Mouse (Mus musculus) midbrain, embryonic 12.5 days (tissue): ENCODE results near the gene Gm11541. TPM values are rescaled to one million over a fixed set of nuclear protein-coding genes. Genes with fewer than 3 reads are reported as not detected.
"Not testable (repeated sequence)": the region's sequence is repeated elsewhere in the genome, so short reads cannot be mapped to it uniquely, and the experiment has no call there.

Experiments used
- ATAC-seq: fragments of 200-750 bp; cut with Nextera tagmentation; 2 replicates; pipeline ENCODE4 v1.8.0; 2017; ENCODE audit warnings: low read depth, moderate TSS enrichment, moderate library complexity; ENCODE audit not compliant: low FRiP score
- H3K27ac ChIP-seq: fragments of 300-500 bp; sonication (generic); replicated peaks from 2 replicates; pipeline ENCODE4 v1.5.1; 2016; ENCODE audit warnings: mild to moderate bottlenecking
- H3K27me3 ChIP-seq: fragments of 300-500 bp; sonication (generic); 2 replicates; pipeline ENCODE4 v1.6.1; 2016; ENCODE audit warnings: mild to moderate bottlenecking
- H3K36me3 ChIP-seq: fragments of 300-500 bp; sonication (generic); 2 replicates; pipeline ENCODE4 v1.6.1; 2016
- H3K4me1 ChIP-seq: fragments of 300-500 bp; sonication (generic); 2 replicates; pipeline ENCODE4 v1.6.1; 2016
- H3K4me2 ChIP-seq: fragments of 300-500 bp; sonication (generic); replicated peaks from 2 replicates; pipeline ENCODE4 v1.6.1; 2016; ENCODE audit warnings: mild to moderate bottlenecking, moderate library complexity
- H3K4me3 ChIP-seq: fragments of 300-500 bp; sonication (generic); 2 replicates; pipeline ENCODE4 v1.5.1; 2016; ENCODE audit warnings: mild to moderate bottlenecking
- H3K9ac ChIP-seq: fragments of 300-500 bp; sonication (generic); replicated peaks from 2 replicates; pipeline ENCODE4 v1.6.1; 2016; ENCODE audit warnings: mild to moderate bottlenecking, moderate library complexity
- H3K9me3 ChIP-seq: fragments of 300-500 bp; sonication (generic); 2 replicates; pipeline ENCODE4 v1.6.1; 2016; ENCODE audit warnings: mild to moderate bottlenecking
- WGBS: fragments of 180-500 bp; shearing (Covaris S2); methylation state at CpG from one replicate; pipeline ENCODE4 v1.1.7; 2016; 5-methylcytosine and 5-hydroxymethylcytosine counted together
- polyA plus RNA-seq: library from polyadenylated mRNA; unstranded; fragments of >200 nt; fragmentation: Nextera tagmentation; extraction: Ambion mirVana; gene quantifications from 2 replicates; pipeline ENCODE4 v1.2.1, GENCODE M21; 2016

The Gm11541 gene
- polyA plus RNA-seq, 1 experiment from 2014 or later = not detected

DNA sequence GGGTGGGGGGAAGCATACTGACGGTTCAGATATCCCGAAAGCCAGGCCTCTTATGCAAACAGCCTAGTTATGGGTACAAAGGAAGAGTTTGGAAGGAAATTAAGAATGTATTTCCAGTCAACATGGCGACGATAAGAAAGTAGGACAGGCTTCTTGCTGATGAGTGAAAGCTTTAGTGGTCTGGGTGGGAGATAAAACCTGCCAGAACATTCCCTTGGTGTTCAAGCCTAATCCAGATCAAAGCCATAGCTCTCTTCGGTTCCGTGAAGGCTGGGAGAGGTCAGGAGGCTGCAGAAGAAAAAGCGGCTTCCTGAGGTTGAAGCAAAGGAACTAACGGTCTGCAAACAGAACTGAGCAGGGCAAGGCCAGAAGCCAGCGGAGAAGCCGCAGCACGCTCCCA, 12.9 kb upstream of the Gm11541 start:
- no peaks in the 10 kb centered on the region for H3K27me3 ChIP-seq
- no peaks in the 10 kb centered on the region for H3K36me3 ChIP-seq
- no peak for ATAC-seq
- no peak overlapping the region for H3K9ac ChIP-seq
- 27% methylated on average over 11 of the region's 11 CpGs for WGBS
- no peaks in the 10 kb centered on the region for H3K9me3 ChIP-seq
- H3K4me1 ChIP-seq = peaks cover 15% of the 10 kb centered on the region
- peak overlapping the region; percentile 7; the same call in 1 of the 2 replicates for H3K27ac ChIP-seq
- H3K4me2 ChIP-seq = peak overlapping the region; percentile 10; the same call in 1 of the 2 replicates
- H3K4me3 ChIP-seq = no peak overlapping the region

DNA sequence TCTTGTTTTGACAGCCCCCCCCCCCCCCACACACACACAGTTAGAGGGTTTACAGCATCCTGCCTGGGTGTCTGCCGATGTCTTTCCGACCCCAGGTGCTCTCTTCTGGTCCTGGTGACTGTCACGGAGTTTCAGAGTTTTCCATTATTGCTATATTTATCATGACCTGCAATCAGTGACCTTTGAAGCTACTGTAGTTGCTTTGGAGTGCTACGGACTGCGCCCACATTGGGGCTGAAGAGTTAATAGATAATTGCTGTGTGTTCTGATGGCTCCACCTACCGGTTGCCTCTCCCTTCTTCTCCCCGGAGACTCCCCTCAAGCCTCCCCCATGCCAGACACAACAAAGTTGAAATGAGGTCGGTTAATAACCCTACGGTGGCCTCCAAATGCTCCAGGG, 12.5 kb upstream of the Gm11541 start:
- H3K4me3 ChIP-seq = no peak overlapping the region
- no peaks in the 10 kb centered on the region for H3K9me3 ChIP-seq
- peak overlapping the region; percentile 10; the same call in 1 of the 2 replicates for H3K4me2 ChIP-seq
- H3K9ac ChIP-seq = no peak overlapping the region
- peaks cover 15% of the 10 kb centered on the region for H3K4me1 ChIP-seq
- peak; percentile 58; the same call in 1 of the 2 replicates for ATAC-seq
- H3K27me3 ChIP-seq = no peaks in the 10 kb centered on the region
- 17% methylated on average over 9 of the region's 9 CpGs for WGBS
- H3K36me3 ChIP-seq = no peaks in the 10 kb centered on the region
- H3K27ac ChIP-seq = peak overlapping the region; percentile 7; the same call in 1 of the 2 replicates

- H3K27ac ChIP-seq = no peak overlapping the region
- H3K36me3 ChIP-seq = no peaks in the 10 kb centered on the region
- no peaks in the 10 kb centered on the region for H3K27me3 ChIP-seq
- WGBS = 51% methylated on average over 5 of the region's 5 CpGs
- H3K4me1 ChIP-seq = peaks cover 15% of the 10 kb centered on the region
- no peaks in the 10 kb centered on the region for H3K9me3 ChIP-seq
- H3K4me3 ChIP-seq = no peak overlapping the region
- H3K9ac ChIP-seq = no peak overlapping the region
- H3K4me2 ChIP-seq = no peak overlapping the region
- ATAC-seq = no peak
Observed at GRCm38 (mm10) chr11:94715622-94716021, 11.3 kb upstream of the Gm11541 start.

DNA sequence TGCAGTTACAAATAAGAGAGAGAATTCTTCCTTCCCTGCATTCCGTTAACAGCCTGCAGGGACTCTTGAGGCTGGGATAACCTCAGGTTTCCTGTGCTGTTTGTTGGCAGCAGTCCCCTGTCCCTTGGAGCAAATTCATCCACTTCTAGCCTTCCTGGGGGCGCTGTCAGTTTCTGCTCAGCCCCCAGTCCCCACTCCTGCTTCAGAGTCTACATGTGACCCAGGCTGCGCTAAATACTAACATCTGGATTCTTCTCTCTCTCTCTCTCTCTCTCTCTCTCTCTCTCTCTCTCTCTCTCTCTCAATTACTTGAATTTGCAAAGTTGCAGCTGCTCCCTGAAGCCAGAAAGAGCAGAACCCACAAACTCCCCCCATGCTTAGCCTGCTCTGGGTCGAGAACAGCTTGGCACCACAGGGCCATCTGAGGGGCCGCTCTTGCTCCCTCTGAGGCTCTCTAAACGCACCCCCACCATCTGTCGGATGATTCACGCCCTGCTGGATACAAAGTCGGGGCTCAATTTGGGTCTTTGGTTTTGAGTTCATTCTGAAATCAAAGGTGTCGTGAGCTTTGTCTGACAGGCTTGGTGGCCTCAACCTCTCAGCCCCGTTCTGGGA, 9.1 kb upstream of the Gm11541 start:
- Histone ChIP-seq H3K4me1 (peaks cover 15% of the 10 kb centered on the region), H3K27ac (no peak overlapping the region), H3K9ac (no peak overlapping the region), H3K27me3 (no peaks in the 10 kb centered on the region), H3K9me3 (no peaks in the 10 kb centered on the region), H3K4me3 (no peak overlapping the region), H3K36me3 (no peaks in the 10 kb centered on the region), H3K4me2 (no peak overlapping the region)
- ATAC-seq = no peak
- 56% methylated on average over 11 of the region's 11 CpGs for WGBS

DNA sequence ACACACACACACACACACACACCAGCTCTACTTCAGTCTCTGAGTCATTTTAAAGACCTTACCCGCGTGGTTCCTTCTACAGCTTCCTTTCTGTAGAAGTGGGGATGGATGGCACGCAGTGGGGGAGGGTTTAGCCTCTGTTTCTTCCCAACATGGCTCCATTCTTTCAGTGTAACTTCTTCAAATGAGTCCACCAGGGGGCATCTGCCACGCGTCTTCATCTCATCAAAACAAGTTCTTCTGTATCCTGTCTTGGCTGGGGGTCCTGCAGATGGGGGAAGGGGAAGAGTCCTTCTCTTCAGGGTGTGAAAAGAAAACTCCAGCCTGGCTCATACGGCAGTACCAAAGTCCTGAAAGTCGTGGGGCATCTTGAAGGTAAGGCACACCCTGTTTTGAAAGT, 279 bp downstream of the Gm11541 start:
- Histone ChIP-seq H3K4me3 (no peak overlapping the region), H3K27ac (no peak overlapping the region), H3K4me2 (no peak overlapping the region), H3K27me3 (no peaks in the 10 kb centered on the region), H3K36me3 (no peaks in the 10 kb centered on the region), H3K9ac (no peak overlapping the region), H3K9me3 (no peaks in the 10 kb centered on the region), H3K4me1 (0 out of 2 replicates have a peak, but pooled peaks cover 4% of the 10 kb centered on the region)
- no peak for ATAC-seq
- WGBS = 39% methylated on average over 7 of the region's 7 CpGs

DNA sequence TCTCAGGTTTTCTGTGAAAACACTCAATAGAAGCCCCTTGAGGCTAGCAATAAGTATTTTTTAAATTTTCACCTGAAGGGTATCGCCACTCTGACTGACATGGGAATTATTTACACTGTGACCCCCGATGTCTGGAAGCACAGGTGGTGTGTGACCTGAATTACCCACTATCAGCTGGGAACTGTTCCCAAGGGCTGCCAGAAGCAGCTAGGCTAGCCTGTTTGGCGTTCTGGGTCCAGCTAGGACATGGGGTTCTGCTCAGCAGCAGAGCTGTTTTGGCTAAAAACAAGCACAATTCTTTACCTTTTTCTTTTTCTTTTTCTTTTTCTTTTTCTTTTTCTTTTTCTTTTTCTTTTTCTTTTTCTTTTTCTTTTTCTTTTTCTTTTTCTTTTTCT, 2.1 kb downstream of the Gm11541 start:
- Histone ChIP-seq H3K4me2 (no peak overlapping the region), H3K36me3 (no peaks in the 10 kb centered on the region), H3K27ac (no peak overlapping the region), H3K9ac (no peak overlapping the region), H3K4me3 (no peak overlapping the region), H3K9me3 (no peaks in the 10 kb centered on the region), H3K27me3 (no peaks in the 10 kb centered on the region), H3K4me1 (0 out of 2 replicates have a peak, but pooled peaks cover 10% of the 10 kb centered on the region)
- ATAC-seq = no peak
- 67% methylated on average over 3 of the region's 3 CpGs for WGBS

GRCm38 (mm10) chr11:94701401-94702215, 2.7 kb downstream of the Gm11541 start:
- Histone ChIP-seq H3K4me2 (0 out of 2 replicates have a peak overlapping the region, but pooled peaks have one; percentile 2), H3K4me3 (no peak overlapping the region), H3K4me1 (0 out of 2 replicates have a peak, but pooled peaks cover 10% of the 10 kb centered on the region), H3K27me3 (no peaks in the 10 kb centered on the region), H3K9me3 (no peaks in the 10 kb centered on the region), H3K27ac (no peak overlapping the region), H3K9ac (no peak overlapping the region), H3K36me3 (no peaks in the 10 kb centered on the region)
- 65% methylated on average over 27 of the region's 27 CpGs for WGBS
- no peak for ATAC-seq

DNA sequence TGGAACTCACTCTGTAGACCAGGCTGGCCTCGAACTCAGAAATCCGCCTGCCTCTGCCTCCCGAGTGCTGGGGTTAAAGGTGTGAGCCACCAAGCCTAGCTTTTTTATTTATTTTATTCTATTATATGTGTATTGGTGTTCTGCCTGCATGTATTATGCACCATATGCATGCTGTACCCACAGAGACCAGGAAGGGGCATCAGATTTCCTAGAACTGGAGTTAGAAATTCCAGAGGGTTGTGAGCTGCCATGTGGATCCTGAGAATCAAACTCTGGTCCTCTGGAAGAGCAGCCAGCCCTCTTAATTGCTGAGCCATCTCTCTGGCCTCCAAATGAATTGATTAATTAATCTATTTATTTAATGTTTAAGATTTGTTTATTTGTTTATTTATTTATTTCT, 4.9 kb downstream of the Gm11541 start:
- Histone ChIP-seq H3K4me3 (no peak overlapping the region), H3K9me3 (no peaks in the 10 kb centered on the region), H3K4me2 (no peak overlapping the region), H3K36me3 (no peaks in the 10 kb centered on the region), H3K4me1 (0 out of 2 replicates have a peak, but pooled peaks cover 10% of the 10 kb centered on the region), H3K9ac (no peak overlapping the region), H3K27me3 (no peaks in the 10 kb centered on the region), H3K27ac (no peak overlapping the region)
- ATAC-seq = no peak
- WGBS = 89% methylated on average over 3 of the region's 3 CpGs

- Histone ChIP-seq H3K27me3 (no peaks in the 10 kb centered on the region), H3K4me1 (0 out of 2 replicates have a peak, but pooled peaks cover 10% of the 10 kb centered on the region), H3K36me3 (no peaks in the 10 kb centered on the region), H3K9me3 (no peaks in the 10 kb centered on the region), H3K4me2 (no peak overlapping the region), H3K4me3 (no peak overlapping the region), H3K27ac (no peak overlapping the region), H3K9ac (no peak overlapping the region)
- ATAC-seq = no peak
- 52% methylated on average over 13 of the region's 13 CpGs for WGBS
Observed at GRCm38 (mm10) chr11:94697703-94698464, 6.4 kb downstream of the Gm11541 start.

DNA sequence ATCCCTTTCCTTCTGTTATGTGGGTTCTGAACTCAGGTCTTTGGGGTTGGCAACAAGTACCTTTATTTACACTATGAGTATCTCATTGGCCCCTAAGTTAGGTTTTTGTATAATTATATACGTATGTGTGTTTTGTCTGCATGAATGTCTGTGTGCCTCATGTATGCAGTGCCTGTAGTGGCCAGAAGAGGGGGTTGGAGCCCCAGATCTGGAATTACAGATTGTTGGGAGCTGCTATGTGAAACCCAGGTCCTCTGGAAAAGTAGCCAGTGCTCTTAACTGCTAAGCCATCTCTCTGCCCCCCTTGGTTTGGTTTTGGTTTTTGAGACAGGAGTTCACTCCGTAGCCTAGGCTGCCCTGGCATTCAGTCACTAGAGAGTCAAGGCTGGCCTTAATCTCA, 7.2 kb downstream of the Gm11541 start:
- Histone ChIP-seq H3K27me3 (no peaks in the 10 kb centered on the region), H3K27ac (no peak overlapping the region), H3K4me1 (0 out of 2 replicates have a peak, but pooled peaks cover 8% of the 10 kb centered on the region), H3K9ac (no peak overlapping the region), H3K36me3 (no peaks in the 10 kb centered on the region), H3K9me3 (no peaks in the 10 kb centered on the region), H3K4me2 (no peak overlapping the region), H3K4me3 (no peak overlapping the region)
- 87% methylated on average over 2 of the region's 2 CpGs for WGBS
- ATAC-seq = no peak

- Histone ChIP-seq H3K27ac (no peak overlapping the region), H3K4me3 (no peak overlapping the region), H3K9me3 (no peaks in the 10 kb centered on the region), H3K4me1 (0 out of 2 replicates have a peak, but pooled peaks cover 6% of the 10 kb centered on the region), H3K4me2 (no peak overlapping the region), H3K27me3 (no peaks in the 10 kb centered on the region), H3K36me3 (no peaks in the 10 kb centered on the region), H3K9ac (no peak overlapping the region)
- no peak for ATAC-seq
- 87% methylated on average over 6 of the region's 6 CpGs for WGBS
Observed at GRCm38 (mm10) chr11:94695508-94695907, 8.8 kb downstream of the Gm11541 start.

GRCm38 (mm10) chr11:94692502-94692901, 11.8 kb downstream of the Gm11541 start:
- not testable (repeated sequence) for H3K27ac ChIP-seq, H3K9ac ChIP-seq, H3K9me3 ChIP-seq, H3K36me3 ChIP-seq, H3K27me3 ChIP-seq, H3K4me2 ChIP-seq, ATAC-seq, H3K4me3 ChIP-seq, H3K4me1 ChIP-seq
